Mouse (Mus musculus) ES-Bruce4 (cell line): ENCODE measurements around the gene Fam169b.

Source experiments
- CTCF ChIP-seq: IDR thresholded peaks from one replicate; pipeline ENCODE4 v1.8.1; 2011; ENCODE audit warnings: low read depth, low read length
- EP300 ChIP-seq: IDR thresholded peaks from 2 replicates; pipeline ENCODE4 v1.6.1; 2011; ENCODE audit warnings: low read depth, low read length; ENCODE audit not compliant: insufficient read depth

- TF ChIP-seq EP300, result no peak
- no peak for TF ChIP-seq CTCF
Observed at GRCm38 (mm10) chr7:68274951-68275350, 1.3 kb downstream of the Fam169b start.
